Comparison of ENCODE assay signal across 13 mouse cellular contexts in genomic region chr11:87686407-87686806, GRCm38 (mm10). TPM values are rescaled to one million over a fixed set of nuclear protein-coding genes. Genes with fewer than 3 reads are reported as not detected.
DNase-seq lines count a peak whose midpoint lies in the region; ATAC-seq lines count a peak whose summit lies in the region.
"Had no signal": no experiment of that assay in that cellular context is flagged by ENCODE, and none has a peak within 500 bp of the region (broad histone marks: within the 10 kb centered on the region; RNA-seq: fewer than 3 reads in every experiment).

No protein-coding gene starts in this region.

- H3K27me3 ChIP-seq in megakaryocyte, embryonic 14.5 days (replicated peaks) = peaks cover 9% of the 10 kb centered on the region
- no peaks in the 10 kb centered on the region for H3K27me3 ChIP-seq in midbrain, embryonic 15.5 days (replicated peaks)
- H3K27me3 ChIP-seq: embryonic facial prominence, embryonic 12.5 days had no signal

- H3K4me2 ChIP-seq in midbrain, embryonic 15.5 days = no peak overlapping the region
- H3K4me2 ChIP-seq: embryonic facial prominence, embryonic 12.5 days; hindbrain, embryonic 14.5 days had no signal

- WGBS in midbrain, embryonic 15.5 days = 51% methylated on average over 7 of the region's 7 CpGs

- H3K36me3 ChIP-seq in megakaryocyte, embryonic 14.5 days (replicated peaks; ENCODE audit: low read length) = no peaks in the 10 kb centered on the region
- H3K36me3 ChIP-seq in midbrain, embryonic 15.5 days (replicated peaks) = no peaks in the 10 kb centered on the region
- H3K36me3 ChIP-seq: embryonic facial prominence, embryonic 12.5 days had no signal

- H3K27ac ChIP-seq in midbrain, embryonic 15.5 days = 0 out of 2 replicates have a peak overlapping the region, but pooled peaks have one; percentile 34
- H3K27ac ChIP-seq: embryonic facial prominence, embryonic 12.5 days; hindbrain, embryonic 14.5 days had no signal

- no peak overlapping the region for H3K9ac ChIP-seq in midbrain, embryonic 15.5 days
- H3K9ac ChIP-seq: embryonic facial prominence, embryonic 12.5 days; hindbrain, embryonic 14.5 days had no signal

- peak; percentile 74 for DNase-seq in heart, adult 11 months
- no peak for DNase-seq in heart, postnatal 4 days
- DNase-seq in NIH3T3 (ENCODE audit: low read depth) = peak; percentile 49
- no peak for DNase-seq in adrenal gland, postnatal 36 days
- DNase-seq: cerebellum, adult 8-10 months; kidney, postnatal 25 days; left cerebral cortex, postnatal 4 days had no signal

- no peaks in the 10 kb centered on the region for H3K9me3 ChIP-seq in megakaryocyte, embryonic 14.5 days
- no peaks in the 10 kb centered on the region for H3K9me3 ChIP-seq in midbrain, embryonic 15.5 days
- H3K9me3 ChIP-seq: embryonic facial prominence, embryonic 12.5 days had no signal

- peak overlapping the region; percentile 31 for H3K4me3 ChIP-seq in megakaryocyte, embryonic 14.5 days (replicated peaks)
- no peak overlapping the region for H3K4me3 ChIP-seq in midbrain, embryonic 15.5 days
- H3K4me3 ChIP-seq: embryonic facial prominence, embryonic 12.5 days had no signal

- peaks cover 54% of the 10 kb centered on the region for H3K4me1 ChIP-seq in megakaryocyte, embryonic 14.5 days
- peaks cover 9% of the 10 kb centered on the region for H3K4me1 ChIP-seq in midbrain, embryonic 15.5 days

- no peak for ATAC-seq in megakaryocyte, adult 5-6 weeks (ENCODE audit: poor library complexity, severe bottlenecking)
- ATAC-seq in midbrain, embryonic 15.5 days (replicated peaks) = no peak
- no peak for ATAC-seq in erythroblast, adult 5-6 weeks (replicated peaks; ENCODE audit: low FRiP score, poor library complexity, severe bottlenecking)

RNA-seq across cellular contexts. Expression of gene Rnf43, which starts 23.9 kb away (rescaled TPM):
- total RNA-seq in heart, postnatal 4 days (2021) = under 1 TPM; 0.36 to 0.95 TPM
- polyA plus RNA-seq in megakaryocyte, embryonic 14.5 days (2012; ENCODE audit: insufficient read depth, low replicate concordance) = 1.0 and 2.7 TPM in 2 replicates
- 3.3 and 4.0 TPM in 2 replicates for total RNA-seq in megakaryocyte, adult 5-6 weeks (2015)
- 3.4 and 8.6 TPM in 2 replicates for total RNA-seq in megakaryocyte, adult 5-6 weeks (2017)
- 0.83 and 1.2 TPM in 2 replicates for polyA plus RNA-seq in midbrain, embryonic 15.5 days (2015; fragmentation: Nextera tagmentation; extraction: Ambion mirVana)
- total RNA-seq in adrenal gland, postnatal 36 days (2021) = 1 to 10 TPM; 6.2 to 8.9 TPM
- total RNA-seq in erythroblast, adult 5-6 weeks (2015; ENCODE audit: low replicate concordance) = not detected in 2 replicates
- total RNA-seq in erythroblast, adult 5-6 weeks (2017; ENCODE audit: low replicate concordance) = 0.98 and 1.0 TPM in 2 replicates

RNA-seq across cellular contexts. Expression of gene Supt4a, which starts 50.9 kb away (rescaled TPM):
- 10 to 100 TPM; 47.9 to 49.9 TPM for total RNA-seq in heart, postnatal 4 days (2021)
- 5.6 and 15.5 TPM in 2 replicates for polyA plus RNA-seq in megakaryocyte, embryonic 14.5 days (2012; ENCODE audit: insufficient read depth, low replicate concordance)
- 200 and 205 TPM in 2 replicates for total RNA-seq in megakaryocyte, adult 5-6 weeks (2015)
- 58.9 and 59.0 TPM in 2 replicates for total RNA-seq in megakaryocyte, adult 5-6 weeks (2017)
- 136 and 137 TPM in 2 replicates for polyA plus RNA-seq in midbrain, embryonic 15.5 days (2015; fragmentation: Nextera tagmentation; extraction: Ambion mirVana)
- 10 to 100 TPM; 60.5 to 90.0 TPM for total RNA-seq in adrenal gland, postnatal 36 days (2021)
- 133 and 166 TPM in 2 replicates for total RNA-seq in erythroblast, adult 5-6 weeks (2015; ENCODE audit: low replicate concordance)
- total RNA-seq in erythroblast, adult 5-6 weeks (2017; ENCODE audit: low replicate concordance) = 103 and 121 TPM in 2 replicates

Comparison
In these comparisons a context has a peak if more than half of its experiments do, and no peak if none do; other contexts are left out.
1. DNase-seq: peak in heart, adult 11 months (single experiment) and NIH3T3 (single experiment); none in heart, postnatal 4 days (single experiment) and adrenal gland, postnatal 36 days (0 of 2).